Mouse (Mus musculus) lung, postnatal 14 days (tissue): ENCODE measurements around the gene Stxbp1.

Experiments used
- DNase-seq: peaks from one replicate; pipeline ENCODE4 v3.0.0; 2021

Gene Stxbp1

GRCm38 (mm10) chr2:32834496-32834895 is 12.5 kb downstream of the Stxbp1 start:
- DNase-seq: peak; percentile 69

- DNase-seq: no peak
Measured at GRCm38 (mm10) chr2:32828979-32829676, 17.9 kb downstream of the Stxbp1 start.

DNA sequence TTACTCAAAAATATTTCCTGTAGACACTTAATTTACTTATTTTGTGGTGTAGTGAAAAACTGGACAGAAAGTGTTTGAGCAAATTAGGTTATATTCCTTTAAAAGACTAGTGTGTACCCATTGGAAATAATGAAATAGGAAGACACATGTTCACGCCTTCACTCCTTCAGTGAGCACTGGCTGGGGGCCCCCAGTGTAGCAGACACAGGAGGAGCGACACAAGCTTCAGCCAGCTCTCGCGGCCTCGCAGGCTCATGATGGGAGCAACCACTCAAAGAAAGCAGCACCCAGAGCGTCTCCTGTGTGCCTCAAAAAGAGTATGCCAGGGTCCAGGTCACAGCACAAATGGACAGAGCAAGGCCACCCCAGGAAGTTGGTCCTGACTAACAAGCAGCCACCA is 21.2 kb downstream of the Stxbp1 start:
- no peak for DNase-seq

DNA sequence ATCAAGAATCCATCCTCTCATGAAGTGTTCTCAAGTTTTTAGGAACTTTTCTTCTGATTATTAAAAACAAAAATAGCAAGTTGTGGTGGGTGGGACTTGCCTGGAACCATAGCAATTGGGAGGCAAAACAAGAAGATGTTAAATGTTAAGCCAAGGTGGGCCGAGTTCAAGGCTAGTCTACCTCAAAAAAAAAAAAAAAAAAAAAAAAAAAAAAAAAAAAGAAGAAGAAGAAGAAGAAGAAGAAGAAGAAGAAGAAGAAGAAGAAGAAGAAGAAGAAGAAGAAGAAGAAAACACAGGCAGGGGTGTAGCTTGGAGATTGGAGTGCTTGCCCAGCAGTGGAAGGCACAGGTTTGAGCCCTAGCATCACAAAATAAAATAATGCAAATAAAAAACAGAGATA is 22.3 kb downstream of the Stxbp1 start:
- DNase-seq: no peak

DNA sequence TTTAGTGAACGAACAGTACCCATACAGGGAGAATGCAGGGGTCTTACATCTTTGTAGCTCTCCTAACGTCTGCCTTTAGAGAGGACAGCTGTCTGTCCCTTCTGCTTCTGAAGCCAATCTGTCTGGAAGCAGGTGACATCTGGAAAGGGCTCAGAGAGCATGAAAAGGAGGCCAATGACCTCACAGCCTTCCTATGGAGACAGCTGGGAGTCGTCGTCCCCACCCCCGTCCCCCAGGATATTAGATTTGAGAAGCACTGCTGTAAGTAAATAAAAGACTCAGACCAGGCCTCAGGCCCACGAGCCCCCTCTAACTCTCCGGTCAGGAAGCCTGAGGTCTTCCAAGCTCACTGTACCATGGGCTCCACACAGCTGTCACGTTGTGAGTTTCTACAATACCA is 22.9 kb downstream of the Stxbp1 start:
- DNase-seq: no peak

DNA sequence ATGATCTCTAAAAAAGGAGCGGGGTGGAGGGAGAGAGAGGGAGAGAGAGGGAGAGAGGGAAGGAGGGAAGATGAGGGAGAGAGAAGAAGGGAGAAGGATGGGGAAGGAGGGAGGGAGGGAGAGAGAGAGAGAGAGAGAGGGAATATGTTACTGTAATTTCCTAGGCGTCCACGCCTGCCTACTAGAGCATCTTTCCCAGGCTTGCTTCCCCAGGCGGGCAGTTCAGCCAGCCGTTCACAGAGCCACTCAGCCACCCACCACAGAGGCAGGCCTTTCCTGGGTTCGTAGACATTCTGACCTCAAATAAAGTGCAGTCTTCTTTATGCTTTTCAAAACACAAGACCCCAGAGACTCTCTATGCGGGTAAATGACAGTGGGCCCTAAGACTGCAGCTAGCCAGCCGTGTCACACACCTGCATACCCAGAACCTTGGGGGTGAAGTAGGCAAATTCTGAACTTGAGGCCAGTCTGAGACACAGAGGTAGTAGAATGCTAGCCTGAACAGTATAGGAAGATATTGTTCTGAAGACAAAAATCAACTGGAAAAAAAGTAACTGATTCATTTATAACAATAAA is 23.4 kb downstream of the Stxbp1 start:
- no peak for DNase-seq

- DNase-seq: no peak
Measured at GRCm38 (mm10) chr2:32823153-32823552, 23.9 kb downstream of the Stxbp1 start.

DNA sequence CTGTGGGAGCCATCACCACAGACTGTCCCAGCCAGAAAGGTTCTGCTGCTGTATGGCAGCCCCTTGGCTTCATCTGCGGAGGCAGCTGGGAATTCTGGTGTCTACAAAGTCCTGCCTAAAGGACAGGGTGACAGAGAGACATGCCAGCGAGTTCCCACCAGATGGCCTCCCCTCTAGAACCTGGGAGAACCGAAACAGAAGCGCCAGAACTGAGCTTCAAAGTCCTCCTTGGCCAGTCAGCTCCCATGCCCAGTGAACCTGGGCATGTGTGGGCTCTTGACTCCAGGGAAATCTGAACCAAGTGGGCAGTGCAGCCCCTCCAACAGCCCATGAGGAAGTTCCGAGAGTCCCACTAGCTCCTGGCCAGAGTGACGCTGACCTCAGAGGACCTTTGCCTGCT is 24.4 kb downstream of the Stxbp1 start:
- DNase-seq: no peak

- DNase-seq: peak; percentile 61
Measured at GRCm38 (mm10) chr2:32821041-32821802, 25.8 kb downstream of the Stxbp1 start.

DNA sequence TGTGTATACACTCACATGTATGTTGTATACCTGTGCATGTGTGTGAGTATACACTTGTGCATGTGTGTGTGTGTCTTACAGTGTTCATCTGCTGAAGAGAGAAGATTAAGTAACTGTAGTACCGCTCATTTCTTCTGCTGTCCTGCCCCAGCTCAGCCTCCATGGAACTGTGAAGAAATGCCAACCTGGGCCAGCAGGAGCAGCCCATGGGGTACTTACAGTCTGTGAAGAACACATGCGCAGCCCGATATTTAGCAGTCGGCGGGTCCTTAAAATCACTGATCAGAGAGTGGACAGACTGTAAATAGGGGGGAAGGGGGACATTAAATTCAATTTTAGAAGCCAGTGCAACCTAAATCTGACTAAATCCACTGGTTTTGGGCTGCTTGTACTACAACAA is 28.8 kb downstream of the Stxbp1 start:
- DNase-seq: no peak

DNA sequence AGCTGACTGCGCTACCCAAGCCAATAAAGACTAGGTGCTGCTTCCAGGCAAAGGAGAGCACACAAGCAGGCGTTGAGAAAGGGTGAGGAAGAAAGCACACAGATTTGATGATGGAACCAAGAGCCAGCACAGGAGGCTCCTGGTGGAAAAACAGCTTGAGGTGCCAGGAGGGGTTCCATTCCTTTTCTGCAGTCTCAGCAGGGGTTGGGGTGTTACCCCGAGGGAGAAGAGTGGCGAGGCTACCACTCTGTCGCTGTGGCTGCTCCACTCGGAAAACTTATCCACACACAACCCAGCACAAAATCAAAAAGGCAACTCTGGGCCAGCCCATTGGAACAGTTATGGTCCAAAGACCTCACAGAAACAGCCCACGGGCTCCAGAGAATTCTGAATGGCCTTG is 29.5 kb downstream of the Stxbp1 start:
- DNase-seq: no peak

GRCm38 (mm10) chr2:32816946-32817581 is 30.0 kb downstream of the Stxbp1 start:
- DNase-seq: peak; percentile 29

GRCm38 (mm10) chr2:32816497-32816896 is 30.5 kb downstream of the Stxbp1 start:
- DNase-seq: no peak

GRCm38 (mm10) chr2:32811959-32812358 is 35.1 kb downstream of the Stxbp1 start:
- DNase-seq: no peak

DNA sequence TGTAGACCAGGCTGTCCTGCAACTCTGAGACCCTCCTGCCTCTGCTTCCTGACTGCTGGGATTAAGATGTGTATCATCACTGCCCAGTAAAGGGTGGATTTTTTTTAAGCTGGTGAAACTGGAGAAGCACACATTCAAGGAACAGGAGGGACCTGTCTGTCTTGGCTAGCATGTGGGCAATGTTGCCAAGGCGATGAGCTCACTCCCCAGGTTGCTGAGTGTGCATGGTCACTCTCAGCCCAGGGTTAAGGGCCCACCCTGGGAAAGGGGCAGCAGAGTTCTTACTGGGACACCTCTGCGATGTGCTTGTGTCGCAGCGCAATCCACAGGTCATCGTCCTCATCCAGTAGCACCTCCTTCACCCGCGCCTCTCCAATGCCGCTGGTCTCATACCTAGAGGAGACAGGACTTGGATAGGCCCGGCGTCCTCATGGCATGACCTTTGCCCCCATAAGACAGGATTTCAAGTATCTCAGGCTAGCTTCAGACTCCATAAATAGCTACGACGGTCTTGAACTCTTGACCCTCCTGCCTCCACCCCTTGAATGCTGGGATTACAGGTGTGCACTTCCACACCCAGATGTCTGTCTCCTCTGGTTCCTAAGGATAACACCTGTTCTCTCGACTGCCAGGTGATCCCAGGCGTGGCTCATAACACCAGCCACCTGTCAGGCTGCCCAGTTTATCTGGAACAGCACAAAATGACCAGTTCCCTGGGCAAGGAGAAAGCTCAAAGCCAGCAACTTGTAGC is 38.1 kb downstream of the Stxbp1 start:
- no peak for DNase-seq

DNA sequence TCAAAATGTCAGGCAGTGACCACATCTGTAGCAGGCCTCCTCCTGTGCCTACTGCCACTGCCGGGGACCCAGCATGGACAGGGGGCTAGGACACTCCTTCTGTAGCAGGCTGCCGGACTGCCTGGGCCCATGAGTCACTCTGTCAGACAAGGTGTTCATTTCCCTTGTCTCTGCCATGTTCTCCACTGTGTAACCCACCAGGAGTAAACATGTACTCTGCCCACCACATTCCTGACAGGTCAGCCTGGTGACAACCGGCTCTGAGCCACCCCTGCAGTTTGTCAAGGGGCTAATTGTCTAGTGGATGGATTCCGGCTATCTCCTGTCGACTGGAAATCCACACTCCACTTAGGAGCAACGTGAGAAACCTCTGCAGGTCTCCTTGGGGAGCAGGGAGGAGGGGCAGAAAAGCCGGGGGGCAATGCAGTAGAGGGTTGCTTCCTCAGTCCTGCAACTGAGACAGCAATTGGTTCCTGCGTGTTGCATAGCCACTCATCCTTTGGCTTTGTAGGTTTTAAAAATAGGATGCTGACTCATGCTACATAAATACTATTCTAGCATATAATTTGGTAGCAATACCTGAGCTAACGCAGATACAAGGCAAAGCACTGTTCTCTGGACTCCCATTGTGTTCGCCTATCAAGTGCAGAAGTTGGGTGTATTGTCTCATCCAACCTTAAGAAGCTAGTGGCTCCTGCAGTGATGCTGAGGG is 48.6 kb downstream of the Stxbp1 start:
- DNase-seq: no peak

GRCm38 (mm10) chr2:32795748-32796418 is 51.2 kb downstream of the Stxbp1 start:
- DNase-seq: no peak

- DNase-seq: peak; percentile 68
Measured at GRCm38 (mm10) chr2:32791297-32791696, 55.7 kb downstream of the Stxbp1 start.

GRCm38 (mm10) chr2:32788581-32788980 is 58.5 kb downstream of the Stxbp1 start:
- DNase-seq: no peak

DNA sequence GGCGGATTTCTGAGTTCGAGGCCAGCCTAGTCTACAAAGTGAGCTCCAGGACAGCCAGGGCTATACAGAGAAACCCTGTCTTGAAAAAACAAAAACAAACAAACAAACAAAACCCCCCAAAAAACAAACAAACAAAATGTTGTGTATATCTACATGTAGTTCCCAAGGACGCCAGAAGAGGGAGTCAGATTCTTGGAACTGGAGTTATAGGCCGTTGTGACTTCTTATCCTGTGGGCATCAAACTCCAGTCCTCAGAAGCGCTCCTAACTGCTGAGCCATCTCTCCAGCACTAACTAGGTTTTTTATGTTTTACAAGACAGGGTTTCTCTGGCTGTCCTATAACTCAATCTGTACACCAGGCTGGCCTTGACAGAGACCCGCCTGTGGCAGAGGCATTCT is 59.9 kb downstream of the Stxbp1 start:
- DNase-seq: peak; percentile 49

DNA sequence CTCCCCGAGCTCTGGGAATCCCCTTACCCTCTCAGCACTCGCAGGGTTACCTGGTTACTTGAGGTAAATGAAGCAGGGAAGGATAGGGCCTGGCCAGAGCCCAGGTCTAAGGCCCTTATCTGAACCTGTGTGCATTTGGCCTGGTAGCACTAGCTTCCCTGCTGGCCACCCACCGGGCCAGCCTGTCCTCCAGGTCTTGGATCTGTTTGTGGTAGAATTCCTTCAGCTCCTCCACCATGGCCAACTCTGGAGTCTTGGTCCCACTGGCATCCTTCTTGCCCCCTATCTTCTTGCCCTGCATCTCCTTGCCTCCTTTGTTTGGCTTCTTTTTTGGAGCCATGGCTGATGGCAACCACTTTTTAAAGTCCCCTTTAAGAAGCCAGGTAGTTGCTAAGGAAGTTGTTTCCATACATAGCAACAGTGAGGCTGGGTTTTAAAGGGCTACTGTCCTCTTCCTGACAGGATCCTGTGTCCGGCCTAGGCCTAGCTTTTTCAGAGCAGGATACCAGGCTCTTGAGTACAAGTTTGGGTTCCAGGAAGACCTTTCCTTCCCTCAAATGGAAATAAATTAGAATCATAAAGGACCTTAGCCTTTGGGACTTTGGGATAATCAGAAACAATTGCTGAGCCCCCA is 62.9 kb downstream of the Stxbp1 start, which contains the start of gene Cfap157:
Gene Cfap157, minus strand, starts transcription at position 381 of the 634 bp plus-strand sequence.
- DNase-seq: peak; percentile 30
